Mouse (Mus musculus): ENCODE measurements at regions not wholly inside any gene's neighbourhood (a gene's known extent, or its start where the extent isn't known, plus 50 kb on each side); places are given as distances from the start of the nearest gene placed in this dataset.

DNA sequence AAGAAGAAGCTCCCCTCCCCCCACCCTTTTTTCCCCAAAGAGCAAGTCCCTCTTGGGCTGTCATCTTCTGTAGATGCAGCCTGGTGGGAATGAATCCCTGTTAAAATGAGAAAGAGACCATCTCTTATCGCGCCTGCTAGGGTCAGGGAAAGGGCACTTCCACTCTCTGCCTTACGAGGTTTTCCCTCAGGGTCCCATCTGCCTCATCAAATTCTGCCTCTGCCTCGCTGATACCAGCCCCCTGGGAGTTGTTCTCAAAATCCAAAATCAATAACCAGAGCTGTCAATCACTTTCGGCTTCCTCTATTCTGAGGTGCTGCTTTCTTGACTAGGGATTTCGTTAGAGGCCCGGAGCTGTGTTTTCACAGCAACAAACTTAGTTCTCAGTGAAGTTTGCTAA lies 255.7 kb downstream of the Stim2 start:
- no peak for DNase-seq (ENCODE audit: low spot score)

DNA sequence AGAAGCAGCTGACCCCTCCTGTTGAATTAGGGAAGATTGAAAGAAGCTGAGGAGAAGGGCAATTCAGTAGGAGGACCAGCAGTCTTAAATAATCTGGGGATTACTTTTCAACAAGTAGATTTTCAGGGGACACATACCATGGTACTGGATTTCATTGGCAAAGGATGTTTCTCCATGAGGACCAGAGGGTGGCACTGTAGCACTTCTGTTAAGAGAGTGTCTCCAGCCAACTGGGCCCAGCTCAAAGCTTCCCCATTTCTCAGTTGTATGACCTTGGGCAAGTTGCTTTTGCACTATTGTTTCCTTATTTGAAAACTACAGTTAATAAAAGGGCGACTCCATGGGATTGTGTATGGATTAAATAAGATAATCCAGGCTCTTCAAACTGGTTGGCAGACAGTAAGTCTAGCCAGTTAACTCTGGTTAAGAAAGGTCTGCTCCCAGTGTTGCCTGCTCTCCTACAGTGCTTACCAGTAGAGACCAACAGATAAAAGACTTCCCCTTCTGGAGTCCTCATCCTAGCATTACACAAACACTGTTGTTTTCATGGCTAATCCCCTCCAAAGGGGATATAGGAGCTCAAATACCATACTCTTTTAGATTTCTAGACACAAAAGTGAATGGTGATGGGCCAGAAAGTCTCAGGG lies 259.9 kb downstream of the Stim2 start:
- peak; percentile 18 for DNase-seq (ENCODE audit: low spot score)

DNA sequence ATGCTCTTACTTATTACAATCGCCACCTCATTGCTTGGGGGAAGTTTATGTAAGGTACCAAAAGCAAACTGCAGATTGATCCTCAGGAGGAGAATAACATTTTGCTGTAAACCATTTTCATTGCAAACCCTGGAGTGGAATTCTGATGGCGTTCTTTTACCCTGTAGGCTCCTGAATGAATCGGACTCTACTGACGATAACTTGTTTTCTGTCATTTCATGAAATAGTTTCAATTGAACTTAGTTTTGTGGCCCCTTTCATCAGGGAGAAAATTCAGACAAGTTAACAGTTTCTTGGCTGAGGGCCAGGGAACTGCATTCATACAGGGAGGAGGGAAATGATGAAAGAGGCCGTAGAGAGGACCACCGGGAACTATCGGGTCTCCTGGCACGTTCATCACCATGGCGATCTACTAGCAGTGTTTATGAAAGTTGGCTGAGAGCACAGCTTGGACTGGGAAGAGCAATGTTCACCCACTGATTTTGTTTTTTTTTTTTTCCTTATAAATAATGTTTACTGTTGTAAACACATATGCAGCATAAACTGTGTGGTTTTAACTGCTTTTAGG lies 266.7 kb downstream of the Stim2 start:
- no peak for DNase-seq (ENCODE audit: low spot score)

DNA sequence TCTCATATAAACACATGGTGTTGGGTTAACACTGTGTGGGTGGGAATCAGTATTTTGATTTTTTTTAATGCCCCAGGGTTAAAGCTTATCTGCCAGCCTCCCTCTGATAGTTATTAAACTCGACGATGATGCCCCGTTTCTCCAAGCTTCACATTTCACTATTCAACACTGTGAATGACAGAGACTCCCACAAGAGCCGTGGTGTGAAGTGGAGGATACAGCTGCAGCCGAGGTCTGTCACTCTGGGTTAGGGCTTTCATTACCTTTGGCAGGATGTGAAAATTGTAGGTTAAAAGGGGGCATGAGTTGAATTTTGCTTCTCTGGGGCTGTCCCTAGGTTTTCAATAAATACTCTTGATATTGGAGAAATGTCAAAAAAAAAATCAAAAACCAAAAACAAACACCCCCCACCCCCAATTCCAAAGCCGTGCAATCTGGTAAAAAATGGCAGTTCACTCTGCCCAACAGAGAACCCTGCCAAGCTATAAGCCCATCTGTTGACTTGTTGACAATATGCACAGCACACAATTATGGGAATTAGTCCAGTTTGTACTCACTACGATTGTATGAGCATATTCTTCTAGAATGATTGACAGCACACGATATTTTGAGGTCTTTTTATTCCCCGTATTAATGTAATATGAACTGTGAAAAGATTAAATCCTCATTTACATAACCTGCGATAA lies 269.7 kb downstream of the Stim2 start:
- DNase-seq (ENCODE audit: low spot score), result no peak

DNA sequence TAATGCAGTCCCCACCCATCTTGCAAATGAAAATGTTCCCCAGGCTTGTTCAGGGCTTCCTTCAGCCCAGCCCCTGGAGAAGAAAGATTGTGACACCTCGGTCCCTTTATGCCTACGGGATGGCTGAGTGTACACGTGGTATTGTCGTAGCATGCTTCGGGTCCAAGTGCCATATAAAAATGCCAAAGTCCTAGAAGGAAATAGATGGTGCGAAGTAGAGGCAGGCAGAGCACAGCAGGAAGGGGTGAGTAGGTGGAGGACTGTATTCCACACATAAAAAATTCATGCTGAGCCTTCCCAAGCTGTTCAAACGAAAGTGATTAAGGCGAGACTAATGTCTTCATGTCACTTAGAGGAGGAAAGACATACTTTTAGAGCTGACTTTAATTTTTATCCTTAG lies 281.1 kb downstream of the Stim2 start:
- no peak for DNase-seq (ENCODE audit: low spot score)

DNA sequence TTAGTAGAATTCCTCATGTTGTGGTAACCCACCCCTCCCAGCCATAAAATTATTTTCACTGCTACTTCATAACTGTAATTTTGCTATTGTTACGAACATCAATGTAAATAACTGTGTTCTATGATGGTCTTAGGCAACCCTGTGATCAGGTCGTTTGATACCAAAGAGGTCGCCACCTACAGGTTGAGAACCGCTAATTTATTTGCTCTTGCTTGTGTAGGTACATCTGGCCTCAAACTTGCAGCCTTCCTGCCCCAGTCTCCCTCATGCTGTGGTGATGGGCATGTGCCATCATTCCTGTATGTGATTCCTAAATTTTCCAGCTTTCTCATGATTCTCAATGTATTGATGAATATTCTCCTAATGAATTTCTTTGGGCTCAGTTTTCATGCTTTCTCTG lies 282.4 kb downstream of the Stim2 start:
- no peak for DNase-seq (ENCODE audit: low spot score)

DNA sequence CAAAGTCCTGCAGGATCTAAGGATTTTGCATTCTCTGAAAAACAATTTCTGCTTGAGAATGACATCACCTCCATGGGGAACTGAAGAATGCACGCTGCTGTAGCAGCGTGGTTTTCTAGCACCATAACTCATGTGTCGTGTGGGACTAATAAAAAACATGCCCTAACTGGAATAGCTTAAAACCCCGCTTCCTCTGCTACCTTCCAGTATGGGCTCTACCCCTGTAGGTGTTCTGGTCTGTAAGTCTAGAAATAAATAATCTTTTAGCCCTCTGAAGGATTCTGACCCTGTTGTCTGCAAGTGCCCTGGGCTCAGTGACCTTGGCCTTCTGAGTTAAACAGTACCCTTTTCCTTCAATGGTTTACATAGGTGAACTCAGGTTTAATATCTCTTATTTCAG lies 282.8 kb downstream of the Stim2 start:
- no peak for DNase-seq (ENCODE audit: low spot score)

DNA sequence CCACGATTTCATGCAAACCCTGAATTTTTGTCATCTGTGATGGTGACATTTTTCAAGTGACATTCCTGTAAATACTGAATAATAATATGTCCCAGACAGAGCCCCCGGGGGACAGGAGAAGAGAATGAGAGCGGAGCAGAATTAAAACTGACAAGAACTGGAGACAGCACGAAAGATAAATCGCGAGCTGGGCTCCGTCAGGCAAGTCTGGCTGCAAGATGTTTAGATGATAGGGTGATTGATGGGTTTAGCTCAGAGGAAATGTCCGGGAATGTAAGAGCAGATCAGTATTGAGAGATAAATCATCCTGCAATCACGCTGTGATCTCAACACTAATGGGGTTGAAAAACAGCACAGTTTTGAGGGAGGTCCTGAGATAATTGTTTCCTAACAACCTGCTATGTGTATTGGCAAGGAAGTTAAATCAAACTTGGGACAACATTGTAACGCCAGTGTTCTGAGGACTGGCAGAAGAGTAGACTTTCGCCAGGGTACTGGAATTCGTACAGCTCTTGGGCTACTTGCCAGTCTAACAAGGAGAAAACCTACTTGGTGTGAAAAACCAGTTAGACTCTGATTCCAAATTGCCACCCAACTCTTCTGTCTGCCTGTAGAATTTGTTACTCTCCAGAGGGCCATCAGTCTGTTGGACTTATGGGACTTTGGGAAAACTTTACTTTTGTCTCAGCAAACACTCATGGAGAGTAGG lies 292.2 kb downstream of the Stim2 start:
- no peak for DNase-seq (ENCODE audit: low spot score)

DNA sequence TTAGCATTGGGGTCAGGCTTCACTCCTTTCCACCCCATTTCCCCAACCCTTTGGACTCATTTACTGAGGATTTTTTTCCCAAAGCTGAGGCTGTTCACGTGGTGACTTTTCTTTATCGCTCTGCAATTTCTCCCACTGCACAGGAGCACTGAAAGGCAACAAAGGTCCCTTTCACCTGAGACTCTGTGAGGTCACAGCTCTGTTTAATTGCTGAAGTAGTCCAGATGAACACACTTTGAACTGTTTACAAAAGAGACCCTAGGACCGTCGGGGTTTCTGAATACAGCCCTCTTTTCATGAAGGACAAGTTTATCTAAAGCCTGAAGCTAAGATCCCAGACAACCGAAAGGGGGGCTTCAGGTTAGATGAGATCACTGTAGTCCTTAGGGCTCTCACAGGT lies 293.6 kb downstream of the Stim2 start:
- DNase-seq (ENCODE audit: low spot score), result no peak

DNA sequence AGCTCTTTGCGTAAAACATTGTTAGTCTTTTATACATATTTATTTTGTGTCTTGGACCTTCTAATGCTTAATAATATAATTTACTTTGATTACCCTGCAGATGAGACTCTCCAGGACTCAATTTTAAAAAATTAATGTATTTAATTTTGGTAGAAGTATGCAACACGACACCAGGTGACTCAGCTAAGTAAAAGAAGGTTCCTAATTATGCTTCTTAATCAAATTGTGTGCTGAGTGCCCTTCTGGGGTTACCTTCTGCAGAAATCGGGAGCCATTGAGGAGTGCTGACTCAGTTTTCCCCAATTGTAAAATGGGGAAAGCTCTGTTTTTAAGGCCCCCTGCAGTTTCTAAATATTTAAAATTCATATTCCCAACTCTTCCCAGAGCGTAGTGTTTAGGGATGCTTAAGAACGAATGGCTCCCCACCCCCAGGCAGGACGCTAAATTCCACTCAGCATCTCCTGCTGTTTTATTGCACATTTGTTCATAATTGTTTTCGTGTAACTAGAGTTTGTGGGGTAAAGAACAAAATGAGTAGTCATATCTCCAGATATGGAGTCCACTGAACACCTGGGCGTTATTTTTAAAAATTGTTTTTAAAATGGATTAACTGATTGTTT lies 315.5 kb downstream of the Stim2 start:
- DNase-seq (ENCODE audit: low spot score), result no peak

DNA sequence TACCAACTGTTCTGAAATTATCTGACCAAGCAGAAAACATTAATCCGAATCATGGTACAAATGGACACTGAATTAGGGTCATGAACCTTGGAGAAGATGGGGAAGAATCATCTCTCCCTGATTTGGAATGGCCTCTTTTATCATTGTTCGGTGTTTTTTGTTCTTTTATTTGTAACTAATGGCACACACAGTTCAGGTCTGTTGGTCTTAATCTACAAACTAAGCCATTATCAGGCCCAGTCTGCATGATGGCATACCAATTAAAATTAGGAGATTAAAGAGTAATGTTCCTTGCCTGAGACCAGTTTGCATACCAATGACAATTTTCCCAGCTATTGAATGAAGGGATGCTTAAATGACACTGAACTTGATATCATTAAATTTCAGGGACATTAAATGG lies 332.1 kb downstream of the Stim2 start:
- DNase-seq (ENCODE audit: low spot score), result no peak

DNA sequence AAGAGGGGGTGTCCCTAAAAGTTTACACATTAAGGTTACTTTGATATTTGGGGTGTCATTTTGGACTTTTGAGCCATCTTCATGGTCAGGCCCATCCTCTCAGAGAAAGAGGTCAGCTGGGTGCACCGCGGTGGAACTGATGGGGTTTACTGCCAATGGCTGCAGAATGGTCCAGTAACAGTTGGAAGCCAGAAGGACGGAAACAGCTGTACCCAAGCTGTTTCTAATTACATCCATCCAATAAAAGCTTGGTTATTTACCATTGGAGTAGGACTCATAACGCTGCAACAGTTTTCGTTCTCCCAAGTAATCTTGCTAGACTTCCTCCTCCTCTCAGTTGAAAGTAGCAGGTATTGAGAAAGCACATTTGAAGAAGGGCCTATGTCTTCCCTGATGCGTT lies 344.7 kb downstream of the Stim2 start:
- DNase-seq (ENCODE audit: low spot score), result no peak

DNA sequence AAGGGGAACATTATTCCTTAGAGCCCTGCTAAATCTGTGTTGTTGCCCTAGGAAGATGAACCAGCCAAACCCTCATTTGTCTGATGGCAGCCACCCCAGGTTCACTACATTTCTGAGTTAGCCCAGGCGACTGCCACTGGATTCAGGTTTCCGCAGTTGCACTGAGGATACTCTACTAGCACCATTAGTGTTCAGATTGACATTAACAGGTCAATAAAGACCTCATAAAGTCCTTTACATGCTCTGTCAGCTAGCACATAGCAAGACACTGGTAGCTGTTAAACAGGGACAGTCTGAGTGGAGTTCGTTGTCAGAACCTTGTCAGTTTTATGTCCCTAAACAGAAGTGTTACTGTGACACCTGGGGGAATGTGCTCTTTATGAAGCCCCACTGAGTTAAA lies 345.1 kb downstream of the Stim2 start:
- no peak for DNase-seq (ENCODE audit: low spot score)

DNA sequence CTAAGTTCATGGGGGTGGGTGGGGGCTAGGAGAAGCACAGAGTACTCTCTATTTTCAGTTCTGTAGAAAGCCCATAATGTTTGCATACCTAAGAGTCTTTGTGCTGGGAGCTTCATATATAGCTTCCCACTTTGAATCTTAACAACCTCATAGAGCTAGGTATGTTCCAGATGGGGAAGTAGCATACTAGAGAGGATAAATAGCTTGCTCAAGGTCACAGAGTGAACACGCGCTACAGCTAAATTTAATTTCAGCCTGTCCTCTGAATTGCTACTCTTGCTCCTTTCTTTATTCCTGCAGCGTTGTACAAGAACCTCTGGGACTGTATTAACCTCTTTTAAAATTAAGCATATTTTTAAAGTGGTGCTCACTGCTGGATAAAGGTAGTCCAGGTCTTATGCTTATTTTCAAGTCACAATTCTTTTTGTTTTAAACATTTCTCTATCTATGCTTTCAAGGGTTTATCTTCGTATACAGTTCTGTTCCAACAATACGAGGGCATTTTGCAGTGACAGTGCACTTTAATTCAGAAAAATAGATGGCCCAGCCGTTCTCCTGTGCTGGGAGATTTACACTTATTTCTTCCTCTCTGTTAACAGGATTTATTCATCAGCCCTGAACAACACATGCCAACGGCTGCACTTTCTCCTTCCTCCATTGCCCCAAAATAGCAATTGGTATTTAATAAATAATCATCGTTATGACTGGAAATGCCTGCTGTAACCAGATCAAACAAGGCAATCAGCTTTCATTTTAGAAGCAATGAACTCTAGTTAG lies 350.7 kb downstream of the Stim2 start:
- DNase-seq (ENCODE audit: low spot score), result no peak

DNA sequence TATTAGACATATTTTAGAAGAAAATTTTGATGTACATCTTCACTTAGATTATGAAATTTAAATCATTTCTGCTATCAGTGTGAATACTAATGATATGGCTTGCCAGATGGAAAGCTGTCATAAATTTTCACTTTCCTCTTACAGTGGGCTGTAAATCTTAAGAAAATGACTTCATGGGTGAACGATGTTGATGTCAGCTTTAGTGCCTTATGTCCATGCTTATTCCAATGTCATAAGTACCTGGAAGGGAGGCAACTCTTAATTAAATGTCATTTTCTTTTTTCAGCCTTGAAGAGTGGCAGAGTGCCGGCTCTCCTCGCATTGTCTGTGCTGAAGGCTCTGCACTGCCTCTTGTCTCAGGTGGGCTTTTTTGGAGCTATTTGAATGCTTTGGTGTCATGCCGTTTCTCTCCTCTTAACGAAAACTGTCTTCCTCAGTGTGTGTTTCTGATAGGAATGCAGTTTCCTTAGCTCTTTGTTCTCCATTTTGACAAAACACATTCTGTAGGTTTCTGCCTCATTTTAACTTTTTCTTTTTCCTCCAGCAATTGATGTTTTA lies 351.6 kb downstream of the Stim2 start:
- DNase-seq (ENCODE audit: low spot score), result no peak

DNA sequence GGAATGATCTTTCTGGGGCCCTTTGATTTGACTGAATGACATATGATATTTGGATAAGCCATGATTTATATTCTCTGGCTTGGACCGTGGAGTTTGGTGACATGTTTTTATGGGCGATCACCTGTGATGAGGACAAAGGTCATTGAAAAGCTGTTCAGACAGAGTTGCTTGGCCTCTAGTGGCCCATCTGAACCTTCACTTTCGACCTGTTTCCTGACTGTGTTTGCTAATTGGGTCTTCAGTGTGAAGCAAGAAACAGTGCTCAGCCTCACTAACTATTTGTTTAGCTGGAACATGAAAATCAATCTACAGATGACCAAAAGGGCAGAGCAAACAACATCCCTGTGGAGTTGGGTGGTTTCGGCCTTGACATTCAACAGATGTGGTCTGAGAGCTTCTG lies 357.8 kb downstream of the Stim2 start:
- no peak for DNase-seq (ENCODE audit: low spot score)

DNA sequence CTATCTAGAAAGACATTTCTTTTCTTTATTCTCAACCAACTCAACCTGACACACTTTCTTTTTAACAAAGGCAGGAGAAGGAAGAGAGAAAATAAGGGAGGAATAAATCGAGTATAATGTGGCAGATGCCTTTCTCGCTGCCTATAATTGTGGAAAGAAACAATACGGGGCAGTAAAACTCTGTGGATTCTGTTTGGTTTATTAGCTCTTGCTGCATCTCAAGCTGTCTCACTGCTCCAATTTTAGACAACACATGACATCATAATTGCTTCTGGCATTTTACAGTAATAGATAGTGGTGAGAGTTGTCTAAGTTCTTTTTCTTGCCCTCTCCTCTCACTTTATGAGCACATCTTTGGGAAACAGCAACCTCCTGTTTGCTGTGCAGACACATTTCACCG lies 359.2 kb downstream of the Stim2 start:
- no peak for DNase-seq (ENCODE audit: low spot score)

DNA sequence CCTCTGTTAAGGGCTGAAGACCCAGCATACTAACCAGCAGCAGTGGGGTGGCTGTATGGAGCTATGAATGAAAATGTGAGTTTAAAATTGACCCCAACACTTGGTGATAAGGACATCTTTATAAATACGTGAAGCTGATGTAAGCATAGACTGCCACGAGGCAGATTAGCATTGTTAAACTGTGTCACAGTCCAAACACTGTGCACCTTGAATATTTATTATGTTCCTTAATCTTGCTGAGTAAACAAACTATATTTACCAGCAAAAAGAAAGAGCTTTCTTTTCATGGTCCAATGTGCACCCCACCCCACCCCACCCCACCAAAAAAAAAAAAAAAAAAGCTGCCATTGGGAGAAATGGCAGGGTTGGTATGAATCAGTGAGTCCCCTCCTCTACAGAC lies 359.9 kb downstream of the Stim2 start:
- DNase-seq (ENCODE audit: low spot score), result no peak

Data from adipocyte (in vitro differentiated cells).